Mouse (Mus musculus) thymus, postnatal 0 days (tissue): ENCODE results near the gene Rgl3. TPM values are rescaled to one million over a fixed set of nuclear protein-coding genes. Genes with fewer than 3 reads are reported as not detected.

Experiments
- DNase-seq: peaks from one replicate; pipeline ENCODE4 v3.0.0-alpha.2; 2015; ENCODE audit warnings: low spot score
- polyA plus RNA-seq: library from polyadenylated mRNA; unstranded; fragments of >200 nt; fragmentation: Nextera tagmentation; extraction: Ambion mirVana; gene quantifications from 2 replicates; pipeline ENCODE4 v1.2.1, GENCODE M21; 2015

Rgl3 gene
- polyA plus RNA-seq, 1 experiment from 2014 or later = 3.8 TPM

- DNase-seq = no peak
These were observed 65.7 kb downstream of the Rgl3 start for GRCm38 (mm10) chr9:21923490-21924098.

DNA sequence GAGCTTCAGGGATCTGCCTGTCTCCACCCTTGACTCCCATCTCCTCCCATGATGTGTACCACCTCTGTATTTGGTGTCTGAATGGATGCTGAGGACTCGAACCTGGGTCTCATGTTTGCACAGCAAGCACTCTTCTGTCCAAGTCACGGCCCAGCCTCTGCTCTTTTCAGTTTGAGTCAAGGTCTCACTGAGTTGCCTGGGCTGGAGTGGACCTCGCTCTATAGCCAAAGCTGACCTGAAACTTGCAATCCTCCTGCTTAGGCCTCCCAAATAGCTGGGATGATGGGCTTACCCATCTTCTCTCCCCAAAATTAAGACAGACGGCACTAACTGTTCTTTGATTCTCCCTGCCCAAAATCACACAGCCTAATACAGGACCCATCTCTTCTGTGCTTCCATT lies 66.2 kb downstream of the Rgl3 start:
- no peak for DNase-seq

Other genes starting within 250 kb of the Rgl3 start
- 136 and 144 TPM in 2 replicates for gene Spc24, start 229.1 kb downstream of the Rgl3 start, polyA plus RNA-seq
- 1.8 and 2.0 TPM in 2 replicates for gene Kank2, start 190.7 kb downstream of the Rgl3 start, polyA plus RNA-seq
- 0.16 TPM in 1 of 2 replicates, not detected in the other for gene Angptl8, start 153.9 kb downstream of the Rgl3 start, polyA plus RNA-seq
- 5.3 and 5.9 TPM in 2 replicates for gene Dock6, start 136.8 kb downstream of the Rgl3 start, polyA plus RNA-seq
- 14.3 and 14.7 TPM in 2 replicates for gene Rab3d, start 71.3 kb downstream of the Rgl3 start, polyA plus RNA-seq
- 0.24 and 0.40 TPM in 2 replicates for gene Ccdc159, start 62.0 kb downstream of the Rgl3 start, polyA plus RNA-seq
- 29.6 and 31.1 TPM in 2 replicates for gene Tmem205, start 61.9 kb downstream of the Rgl3 start, polyA plus RNA-seq
- 0.36 and 0.51 TPM in 2 replicates for gene Plppr2, start 52.4 kb downstream of the Rgl3 start, polyA plus RNA-seq
- gene Swsap1, start 33.7 kb downstream of the Rgl3 start, polyA plus RNA-seq = 5.3 and 5.9 TPM in 2 replicates
- 2.5 and 3.1 TPM in 2 replicates for gene Epor, start 25.9 kb downstream of the Rgl3 start, polyA plus RNA-seq
- gene Ccdc151, start 13.2 kb upstream of the Rgl3 start, polyA plus RNA-seq = 0.44 and 0.52 TPM in 2 replicates
- 68.5 and 72.8 TPM in 2 replicates for gene Prkcsh, start 13.4 kb upstream of the Rgl3 start, polyA plus RNA-seq
- gene Elavl3, start 62.6 kb upstream of the Rgl3 start, polyA plus RNA-seq = 0.04 and 0.16 TPM in 2 replicates
- not detected in 2 replicates for gene Gm49318, start 81.8 kb upstream of the Rgl3 start, polyA plus RNA-seq
- 8.0 and 9.6 TPM in 2 replicates for gene Zfp653, start 81.9 kb upstream of the Rgl3 start, polyA plus RNA-seq
- 44.7 and 44.8 TPM in 2 replicates for gene Ecsit, start 96.0 kb upstream of the Rgl3 start, polyA plus RNA-seq
- gene Cnn1, start 109.8 kb upstream of the Rgl3 start, polyA plus RNA-seq = 1.4 and 2.9 TPM in 2 replicates
- gene Elof1, start 127.7 kb upstream of the Rgl3 start, polyA plus RNA-seq = 174 and 178 TPM in 2 replicates
- 135 TPM in 2 replicates for gene Acp5, start 146.3 kb upstream of the Rgl3 start, polyA plus RNA-seq
- gene Pigyl, start 167.4 kb upstream of the Rgl3 start, polyA plus RNA-seq = 105 and 111 TPM in 2 replicates
- gene Zfp872, start 198.6 kb upstream of the Rgl3 start, polyA plus RNA-seq = 0.27 and 0.61 TPM in 2 replicates
- 17.9 and 19.9 TPM in 2 replicates for gene Zfp809, start 236.3 kb upstream of the Rgl3 start, polyA plus RNA-seq